Mouse (Mus musculus): ENCODE results near the gene Rpl39l.
"Not testable (repeated sequence)": the region's sequence is repeated elsewhere in the genome, so short reads cannot be mapped to it uniquely, and the experiment has no call there.

- TF ChIP-seq E2F4 (IDR thresholded peaks at IDR 0.05; ENCODE audit: borderline replicate concordance, low read depth, low read length); CTCF (IDR thresholded peaks at IDR 0.05 in 2 of 3, conservative IDR thresholded peaks at IDR 0.05 in 1 of 3; ENCODE audit: control insufficient read depth in 1 of 3, insufficient read depth in 1 of 3, low read depth in 2 of 3, low read length in 3 of 3, poor library complexity in 1 of 3, severe bottlenecking in 1 of 3); POLR2A (IDR thresholded peaks at IDR 0.05; ENCODE audit: control insufficient read depth in 1 of 2, insufficient read depth in 1 of 2, low read depth in 1 of 2, low read length in 2 of 2, poor library complexity in 1 of 2); EP300 (IDR thresholded peaks at IDR 0.05; ENCODE audit: low read depth in 1 of 2, low read length in 2 of 2); ZMIZ1 (IDR thresholded peaks at IDR 0.05; ENCODE audit: low read depth, low read length); USF2 (IDR thresholded peaks at IDR 0.05; ENCODE audit: borderline replicate concordance in 1 of 2, insufficient read depth in 1 of 2, low read depth in 1 of 2, low read length in 2 of 2); ZKSCAN1 (IDR thresholded peaks at IDR 0.05; ENCODE audit: low read depth, low read length); KAT2A (conservative IDR thresholded peaks at IDR 0.05; ENCODE audit: low read depth, low read length); ETS1 (IDR thresholded peaks at IDR 0.05; ENCODE audit: low read depth, low read length); JUND (IDR thresholded peaks at IDR 0.05; ENCODE audit: low read depth, low read length); USF1 (IDR thresholded peaks at IDR 0.05; ENCODE audit: low read depth, low read length); MYB (IDR thresholded peaks at IDR 0.05; ENCODE audit: low read depth, low read length); MAFK (IDR thresholded peaks at IDR 0.05; ENCODE audit: borderline replicate concordance, low read depth, low read length): not testable (repeated sequence)
Measured at GRCm38 (mm10) chr16:10216366-10216765, 46.3 kb downstream of the Rpl39l start.

All from MEL (cell line).